Mouse (Mus musculus) left cerebral cortex, adult 11 months (tissue): Measurements from ENCODE around the gene Pdzrn3.

Experiments
- DNase-seq: peaks from one replicate; pipeline ENCODE4 v3.0.0; 2022; ENCODE audit warnings: low spot score

Pdzrn3 gene

GRCm38 (mm10) chr6:101327196-101327595 lies 50.5 kb downstream of the Pdzrn3 start:
- no peak for DNase-seq

GRCm38 (mm10) chr6:101325842-101326639 lies 51.7 kb downstream of the Pdzrn3 start:
- no peak for DNase-seq

DNA sequence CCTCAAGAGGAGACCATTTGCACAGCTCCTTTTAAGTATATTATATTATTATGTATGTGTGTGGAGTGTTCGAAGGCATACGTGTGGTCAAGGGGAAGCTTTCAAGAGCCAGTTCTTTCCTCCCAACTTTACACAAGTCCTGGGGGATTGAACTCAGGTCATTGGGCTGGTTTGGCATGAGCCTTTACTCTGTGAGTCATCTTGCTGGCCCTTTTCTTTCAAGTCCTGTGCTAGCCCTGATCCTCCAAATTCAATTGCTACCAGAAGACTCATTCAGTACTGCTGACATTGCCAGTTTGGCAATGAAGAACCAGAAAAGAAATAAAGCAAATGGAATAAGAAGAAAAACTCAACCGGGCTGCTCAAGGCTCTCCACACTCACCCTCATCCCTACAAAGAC lies 55.1 kb downstream of the Pdzrn3 start:
- no peak for DNase-seq

DNA sequence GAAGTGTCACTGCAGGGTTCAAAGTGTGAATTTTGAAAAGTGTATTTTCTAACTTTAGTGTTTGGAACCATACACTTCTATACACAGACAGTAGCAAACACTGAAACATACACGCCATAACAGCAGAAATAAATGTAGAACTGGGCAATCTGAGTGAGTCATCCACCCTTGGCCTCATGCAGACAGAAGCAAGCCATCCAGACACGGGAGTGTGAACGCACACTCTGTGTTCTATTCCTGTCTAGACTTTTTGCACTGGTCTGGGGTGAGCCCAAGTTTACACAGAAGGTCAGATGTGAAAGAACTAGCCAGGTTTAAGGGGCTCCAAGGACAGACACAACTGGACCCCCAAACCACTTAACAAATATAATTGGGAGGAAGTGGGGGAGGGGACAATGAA lies 57.3 kb downstream of the Pdzrn3 start:
- DNase-seq: no peak

- DNase-seq: no peak
Observed at GRCm38 (mm10) chr6:101319374-101319967, 58.2 kb downstream of the Pdzrn3 start.

DNA sequence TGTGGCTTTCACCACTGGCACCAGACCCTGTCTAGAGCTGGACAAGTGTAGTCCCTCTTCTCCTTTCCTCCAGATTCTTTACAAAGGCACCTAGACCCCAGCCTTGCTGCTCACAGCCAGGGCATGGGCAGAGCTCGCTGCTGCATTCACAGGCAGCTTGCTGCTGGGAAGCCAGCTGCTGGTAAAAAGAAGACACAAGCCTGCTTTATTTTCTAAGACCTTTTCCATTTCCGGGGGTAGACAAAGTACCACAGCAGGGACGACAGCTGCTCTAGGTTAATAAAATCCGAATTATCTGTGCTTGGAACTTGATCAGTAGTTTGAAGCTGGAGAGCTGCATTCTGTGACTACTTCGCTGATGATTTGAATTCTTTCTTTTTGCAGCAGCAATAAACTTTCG lies 59.2 kb downstream of the Pdzrn3 start:
- DNase-seq: no peak

DNA sequence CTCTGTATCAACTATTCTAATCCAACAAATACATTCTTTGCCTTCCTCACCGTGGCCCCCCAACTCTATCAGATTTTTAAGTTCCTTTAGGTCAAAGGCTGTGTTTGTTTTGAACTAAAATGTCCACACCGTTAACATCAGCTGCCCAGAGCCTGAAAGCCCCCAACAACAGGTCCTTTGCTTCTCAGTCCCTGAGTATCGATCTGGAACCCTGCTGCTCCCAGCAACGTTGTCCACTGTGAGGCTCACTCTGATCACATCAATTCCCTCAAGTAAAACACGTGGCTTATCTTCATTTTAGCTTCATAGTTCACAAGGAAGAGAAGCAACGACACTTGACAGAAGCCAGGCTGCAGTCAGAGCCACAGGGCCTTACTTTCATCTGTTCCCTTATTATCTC lies 66.3 kb downstream of the Pdzrn3 start:
- DNase-seq: no peak

GRCm38 (mm10) chr6:101310491-101310890 lies 67.2 kb downstream of the Pdzrn3 start:
- no peak for DNase-seq

DNA sequence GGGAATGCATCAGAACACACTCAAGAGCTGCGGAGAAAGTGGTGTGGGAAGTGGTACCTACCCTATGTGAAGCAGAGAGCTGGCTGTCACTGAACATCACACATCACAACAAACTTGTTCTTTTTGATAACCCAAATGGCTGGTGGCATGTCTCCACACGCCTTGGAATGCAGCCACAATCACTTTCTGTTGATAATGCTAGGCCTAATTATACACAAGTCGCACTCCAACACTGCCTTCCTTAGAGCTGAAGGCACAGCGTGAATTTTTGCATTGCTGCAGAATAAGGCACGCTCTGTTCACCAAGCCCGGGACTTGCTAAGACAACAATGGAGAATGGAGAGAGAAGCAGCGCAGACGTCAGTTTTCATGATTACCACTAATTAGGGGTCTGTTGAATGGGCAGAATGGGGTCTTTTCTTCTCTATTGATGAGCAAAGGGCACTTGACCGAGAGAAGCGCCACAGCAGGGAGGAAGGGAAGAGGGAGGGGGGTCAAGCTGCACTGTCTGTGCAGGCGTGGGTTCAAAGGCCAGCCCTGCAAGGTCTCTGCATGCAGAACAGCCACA lies 69.6 kb downstream of the Pdzrn3 start:
- peak; percentile 57 for DNase-seq

DNA sequence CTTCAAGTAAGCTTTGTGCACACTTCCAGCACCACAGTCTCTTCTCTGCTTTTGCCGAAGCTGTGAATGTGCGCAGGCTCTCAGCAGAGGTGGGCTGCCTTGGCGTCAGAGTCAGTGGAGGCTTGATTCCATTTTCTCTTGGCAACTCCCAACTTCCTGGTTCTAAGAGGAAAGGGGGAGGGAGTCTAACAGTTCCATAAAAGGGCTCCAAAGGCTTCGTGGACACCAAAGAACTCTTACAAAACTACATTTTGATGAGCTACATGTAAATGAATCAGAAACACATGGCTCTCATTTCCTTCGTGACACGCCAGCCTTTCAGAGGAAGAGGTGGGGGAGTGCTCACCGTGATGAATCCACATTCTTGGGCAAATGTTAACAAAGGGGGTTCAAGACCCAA lies 70.9 kb downstream of the Pdzrn3 start:
- DNase-seq: no peak

- no peak for DNase-seq
Observed at GRCm38 (mm10) chr6:101305543-101305942, 72.2 kb downstream of the Pdzrn3 start.

DNA sequence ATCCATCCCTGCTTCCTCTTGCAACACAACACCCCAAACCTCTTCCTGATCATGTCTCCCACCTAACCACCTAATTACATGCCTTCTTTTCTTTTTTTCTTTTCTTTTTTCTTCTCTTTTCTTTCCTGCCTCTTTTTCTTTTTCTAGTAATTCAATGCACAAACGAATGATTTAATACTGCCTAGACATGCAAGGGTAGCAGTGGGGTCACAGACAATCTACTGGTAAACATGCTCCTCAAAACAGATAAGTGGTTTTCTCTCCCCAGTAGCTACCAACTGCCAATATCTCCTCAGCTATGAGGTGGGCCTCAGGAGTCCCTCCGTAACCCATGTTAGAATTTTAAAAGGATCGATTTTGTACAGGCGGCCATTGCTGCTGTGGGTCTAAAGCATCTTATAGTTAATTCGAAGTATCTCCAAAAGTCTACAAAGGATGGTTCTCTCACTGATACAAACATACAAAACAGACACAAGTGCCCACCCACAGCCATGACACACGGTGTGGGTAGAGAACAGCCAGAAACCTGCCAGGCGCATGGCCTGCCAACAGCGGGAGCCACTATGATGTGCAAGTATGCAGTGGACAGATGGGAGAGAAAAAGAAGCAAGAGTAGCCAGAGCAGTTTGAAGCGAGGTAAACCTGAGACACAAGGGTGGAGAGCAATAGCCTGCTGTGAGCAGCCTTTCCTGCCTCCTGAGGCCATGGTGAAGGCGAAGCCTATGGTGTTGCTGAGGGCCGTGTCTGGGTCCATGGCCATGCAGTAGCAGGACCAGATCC lies 73.5 kb downstream of the Pdzrn3 start:
- DNase-seq: no peak

GRCm38 (mm10) chr6:101303501-101303900 lies 74.2 kb downstream of the Pdzrn3 start:
- DNase-seq: no peak

DNA sequence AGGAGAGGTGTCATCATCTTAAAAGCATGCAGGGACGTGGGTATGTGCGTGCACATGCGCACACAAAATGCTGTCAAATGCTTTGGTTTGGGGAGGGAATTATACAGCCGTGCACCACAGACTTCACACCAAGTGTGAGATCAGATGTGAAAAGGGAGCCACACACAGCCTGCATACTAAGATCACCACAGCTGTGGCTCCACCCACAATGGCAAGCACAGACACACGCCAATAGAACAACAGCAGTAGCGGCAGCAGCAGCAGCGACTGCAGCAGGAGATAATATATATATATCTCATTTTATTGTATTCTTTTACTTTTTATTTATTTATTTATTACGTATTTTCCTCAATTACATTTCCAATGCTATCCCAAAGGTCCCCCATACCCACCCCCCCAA lies 76.5 kb downstream of the Pdzrn3 start:
- no peak for DNase-seq

GRCm38 (mm10) chr6:101299434-101299833 lies 78.3 kb downstream of the Pdzrn3 start:
- no peak for DNase-seq

DNA sequence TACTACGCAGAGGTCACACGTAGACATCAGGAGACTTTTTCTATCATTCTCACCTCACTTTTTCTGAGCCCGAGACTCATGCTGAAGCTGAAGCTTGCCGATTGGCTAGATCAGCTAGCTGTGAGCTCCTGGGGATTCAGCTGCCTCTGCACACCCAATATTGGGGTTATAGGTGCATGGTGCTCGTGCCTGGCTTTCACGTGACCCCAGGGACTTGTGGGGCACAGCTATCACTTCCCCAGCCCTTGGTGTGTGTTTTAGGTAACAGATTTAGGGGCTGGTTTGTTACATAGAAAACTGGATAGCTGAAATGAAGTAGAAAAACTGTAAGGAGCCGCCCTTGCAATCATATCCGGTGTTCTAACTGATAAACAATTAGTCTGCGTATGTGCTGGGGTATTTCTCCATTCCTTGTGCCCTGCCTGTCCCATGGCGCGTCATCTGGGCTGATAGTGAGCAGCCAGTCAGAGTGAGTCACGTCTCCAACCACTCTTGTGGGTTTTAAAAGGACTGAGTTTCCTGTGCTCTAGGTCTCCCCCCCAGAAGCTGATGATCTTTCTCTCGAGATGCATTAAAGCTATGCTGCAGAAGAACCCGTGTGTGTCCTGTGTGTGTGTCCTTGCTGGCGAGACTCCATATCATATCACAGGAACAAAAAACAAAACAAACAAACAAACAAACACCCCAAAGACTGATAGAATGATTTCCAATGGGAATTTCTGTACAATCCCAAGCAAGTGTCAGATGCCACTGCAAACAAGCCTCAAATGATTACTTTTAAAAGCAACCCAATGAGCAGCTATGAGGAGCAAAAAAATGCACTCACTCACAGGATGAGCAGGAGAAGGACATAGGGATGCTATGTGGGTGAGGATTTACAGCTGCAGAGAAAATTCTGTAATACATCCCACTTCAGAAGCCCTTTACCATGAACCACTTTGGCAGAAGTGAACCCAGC lies 79.9 kb downstream of the Pdzrn3 start:
- no peak for DNase-seq

GRCm38 (mm10) chr6:101296997-101297396 lies 80.7 kb downstream of the Pdzrn3 start:
- no peak for DNase-seq

GRCm38 (mm10) chr6:101296280-101296679 lies 81.4 kb downstream of the Pdzrn3 start:
- no peak for DNase-seq

DNA sequence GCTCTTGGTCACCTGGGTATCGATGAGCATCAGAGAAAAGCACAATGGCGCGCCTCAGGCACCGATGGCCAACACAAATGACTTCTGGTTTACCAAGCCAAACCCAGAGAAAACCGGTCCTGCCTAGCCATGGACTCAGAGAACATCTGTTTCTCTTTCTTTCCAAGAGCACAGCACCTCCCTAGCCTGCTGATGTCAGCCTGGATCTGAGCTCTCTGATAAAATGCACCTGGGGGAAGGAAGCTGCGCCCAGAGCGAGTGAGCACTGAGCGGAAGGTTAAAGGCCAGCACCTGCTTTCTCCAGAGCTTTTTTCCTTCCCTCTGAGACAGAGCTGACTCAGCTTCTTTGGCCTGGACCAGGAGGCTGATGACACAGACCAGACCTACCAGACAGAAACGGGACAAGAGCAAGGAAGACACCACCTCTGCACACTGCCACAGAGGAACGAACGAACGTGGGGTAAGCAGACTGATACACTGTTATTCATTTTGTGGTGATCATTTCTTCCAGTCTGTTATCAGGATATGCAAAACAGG lies 84.6 kb downstream of the Pdzrn3 start:
- DNase-seq: no peak

DNA sequence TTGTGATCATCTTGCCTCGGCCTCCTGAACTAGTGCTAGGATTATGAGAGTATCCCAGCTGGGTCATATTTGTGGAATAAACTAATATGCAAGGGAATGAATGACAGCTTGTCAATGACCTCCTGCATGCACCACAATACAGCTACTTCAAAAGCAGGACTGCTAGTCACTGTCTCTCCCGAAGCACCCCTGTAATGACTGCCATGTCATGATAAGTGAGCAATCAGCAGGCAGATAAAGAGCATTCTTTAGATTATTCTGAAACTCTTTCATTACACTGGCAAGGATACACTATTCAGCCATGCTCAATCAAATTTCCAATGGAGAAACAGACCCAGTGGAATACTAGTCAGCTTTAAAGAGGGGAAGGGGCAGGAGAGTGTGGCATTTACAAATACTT lies 85.8 kb downstream of the Pdzrn3 start:
- DNase-seq: no peak

DNA sequence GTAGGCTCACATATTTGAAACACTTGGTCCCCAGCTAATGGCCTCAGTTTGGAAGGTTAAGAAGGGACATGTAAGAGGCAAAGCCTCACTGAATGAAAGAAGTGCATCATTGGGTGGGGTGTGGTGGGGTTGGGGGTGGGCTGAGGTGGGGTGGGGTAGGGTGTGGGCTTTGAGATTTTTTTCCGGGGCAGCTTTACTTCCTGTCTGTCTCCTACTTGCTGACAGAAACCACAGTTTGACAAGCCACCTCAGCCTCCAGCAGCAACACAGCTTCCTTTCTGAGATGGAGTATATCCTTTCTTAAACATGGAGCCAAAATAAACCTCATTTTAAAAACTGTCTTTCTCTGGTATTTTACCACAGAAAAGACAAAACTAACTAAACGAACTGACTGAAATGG lies 87.5 kb downstream of the Pdzrn3 start:
- no peak for DNase-seq
